Mouse (Mus musculus) liver, embryonic 12.5 days (tissue): ENCODE measurements around the gene Slc44a5. TPM values are rescaled to one million over a fixed set of nuclear protein-coding genes. Genes with fewer than 3 reads are reported as not detected.
A peak's percentile ranks its signal among the peaks of the same experiment; 100 is the strongest.

ENCODE experiments used
- ATAC-seq: fragments of 200-750 bp; cut with Nextera tagmentation; 2 replicates; pipeline ENCODE4 v1.8.0; 2017; ENCODE audit warnings: moderate number of reproducible peaks, mild to moderate bottlenecking, moderate library complexity
- H3K27ac ChIP-seq: fragments of 300-500 bp; sonication (generic); 2 replicates; pipeline ENCODE4 v1.5.1; 2016; ENCODE audit warnings: mild to moderate bottlenecking
- H3K27me3 ChIP-seq: fragments of 300-500 bp; sonication (generic); replicated peaks from 2 replicates; pipeline ENCODE4 v1.6.1; 2016; ENCODE audit warnings: mild to moderate bottlenecking, moderate library complexity
- H3K36me3 ChIP-seq: fragments of 300-500 bp; sonication (generic); 2 replicates; pipeline ENCODE4 v1.6.1; 2016; ENCODE audit warnings: mild to moderate bottlenecking, moderate library complexity
- H3K4me1 ChIP-seq: fragments of 300-500 bp; sonication (generic); 2 replicates; pipeline ENCODE4 v1.6.1; 2016
- H3K4me2 ChIP-seq: fragments of 300-500 bp; sonication (generic); 2 replicates; pipeline ENCODE4 v1.6.1; 2016; ENCODE audit warnings: mild to moderate bottlenecking, moderate library complexity
- H3K4me3 ChIP-seq: fragments of 300-500 bp; sonication (generic); 2 replicates; pipeline ENCODE4 v1.5.1; 2016; ENCODE audit warnings: mild to moderate bottlenecking, moderate library complexity
- H3K9ac ChIP-seq: fragments of 300-500 bp; sonication (generic); 2 replicates; pipeline ENCODE4 v1.6.1; 2016; ENCODE audit warnings: mild to moderate bottlenecking, moderate library complexity
- H3K9me3 ChIP-seq: fragments of 300-500 bp; sonication (generic); replicated peaks from 2 replicates; pipeline ENCODE4 v1.6.1; 2016; ENCODE audit warnings: mild to moderate bottlenecking, moderate library complexity
- WGBS: fragments of 180-500 bp; shearing (Covaris S2); methylation state at CpG from one replicate; pipeline ENCODE4 v1.1.7; 2016; ENCODE audit not compliant: insufficient replicate concordance; 5-methylcytosine and 5-hydroxymethylcytosine counted together
- polyA plus RNA-seq: library from polyadenylated mRNA; unstranded; fragments of >200 nt; fragmentation: Nextera tagmentation; extraction: Ambion mirVana; gene quantifications from 2 replicates; pipeline ENCODE4 v1.2.1, GENCODE M21; 2016

Gene Slc44a5
- polyA plus RNA-seq, 1 experiment from 2014 or later, result 0.20 TPM

DNA sequence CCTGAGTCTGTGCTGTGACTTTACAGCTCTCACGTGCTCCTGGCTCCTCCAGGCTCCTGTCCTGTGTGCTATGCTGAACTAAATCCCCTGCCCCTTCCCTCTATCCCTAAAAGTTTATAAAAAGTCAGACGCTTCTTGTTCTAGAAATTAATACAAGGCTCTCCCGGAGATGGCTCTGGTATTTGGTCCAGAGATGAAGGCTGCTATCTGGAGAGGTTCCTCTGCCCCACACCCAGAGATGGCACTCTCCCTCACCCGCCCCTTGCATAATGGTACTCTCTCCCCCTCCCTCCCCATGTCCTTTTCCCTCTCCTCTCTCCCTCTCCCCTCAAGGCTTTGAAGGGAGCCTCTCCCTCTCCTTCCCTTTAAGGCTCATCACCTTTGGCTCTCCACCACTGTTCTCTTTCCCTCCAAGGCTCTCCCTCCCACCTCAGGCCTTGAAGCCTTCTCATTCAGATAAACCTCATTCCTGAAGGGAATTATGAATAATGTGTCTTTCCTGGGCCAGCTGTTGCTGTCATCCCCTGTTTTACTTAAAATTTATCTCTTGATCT is 236.0 kb downstream of the Slc44a5 start:
- WGBS, result 36% methylated on average over 4 of the region's 4 CpGs
- H3K9me3 ChIP-seq, result no peaks in the 10 kb centered on the region
- H3K4me1 ChIP-seq, result peaks cover 21% of the 10 kb centered on the region
- no peaks in the 10 kb centered on the region for H3K27me3 ChIP-seq
- no peak overlapping the region for H3K27ac ChIP-seq
- no peak overlapping the region for H3K4me3 ChIP-seq
- no peak overlapping the region for H3K9ac ChIP-seq
- H3K4me2 ChIP-seq, result no peak overlapping the region
- no peaks in the 10 kb centered on the region for H3K36me3 ChIP-seq
- ATAC-seq, result no peak

- no peaks in the 10 kb centered on the region for H3K36me3 ChIP-seq
- H3K9me3 ChIP-seq, result no peaks in the 10 kb centered on the region
- WGBS, result 20% methylated on average over 4 of the region's 4 CpGs
- H3K4me1 ChIP-seq, result peaks cover 22% of the 10 kb centered on the region
- no peaks in the 10 kb centered on the region for H3K27me3 ChIP-seq
- no peak overlapping the region for H3K9ac ChIP-seq
- no peak for ATAC-seq
- no peak overlapping the region for H3K4me3 ChIP-seq
- no peak overlapping the region for H3K4me2 ChIP-seq
- no peak overlapping the region for H3K27ac ChIP-seq
These were observed 236.7 kb downstream of the Slc44a5 start for GRCm38 (mm10) chr3:154209776-154210430.

- Histone ChIP-seq H3K27ac (no peak overlapping the region), H3K9me3 (no peaks in the 10 kb centered on the region), H3K4me3 (no peak overlapping the region), H3K27me3 (no peaks in the 10 kb centered on the region), H3K36me3 (no peaks in the 10 kb centered on the region), H3K4me2 (no peak overlapping the region), H3K9ac (no peak overlapping the region), H3K4me1 (peaks cover 24% of the 10 kb centered on the region)
- ATAC-seq, result no peak
- WGBS, result 57% methylated on average over 10 of the region's 10 CpGs
These were observed 237.3 kb downstream of the Slc44a5 start for GRCm38 (mm10) chr3:154210431-154211055.

DNA sequence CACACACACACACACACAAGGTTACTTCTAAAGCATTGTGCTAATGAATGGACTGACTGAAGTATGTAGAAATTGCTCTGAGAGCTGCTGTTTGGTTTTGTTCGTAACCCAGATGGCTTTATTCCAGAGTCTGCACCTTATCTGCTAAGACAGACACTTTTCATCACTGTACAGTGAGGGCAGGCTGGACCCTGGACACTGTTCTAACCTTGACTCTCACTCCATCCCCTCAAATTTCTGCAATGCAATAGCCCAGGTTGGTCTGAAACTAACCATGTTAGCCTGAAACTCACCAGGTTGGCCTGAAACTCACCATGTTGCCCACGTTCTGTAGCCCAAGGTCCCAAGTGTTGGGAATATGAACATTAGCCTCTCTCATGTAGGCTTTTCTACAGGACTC is 239.3 kb downstream of the Slc44a5 start:
- H3K36me3 ChIP-seq, result no peaks in the 10 kb centered on the region
- no peaks in the 10 kb centered on the region for H3K9me3 ChIP-seq
- no peak overlapping the region for H3K4me2 ChIP-seq
- H3K9ac ChIP-seq, result no peak overlapping the region; the same call in 1 of the 2 replicates
- H3K4me3 ChIP-seq, result no peak overlapping the region
- ATAC-seq, result 0 out of 2 replicates have a peak, but pooled peaks have one; percentile 40
- 0 out of 2 replicates have a peak, but pooled peaks cover under 1% of the 10 kb centered on the region for H3K27me3 ChIP-seq
- WGBS, result 49% methylated on average over 2 of the region's 2 CpGs
- H3K27ac ChIP-seq, result no peak overlapping the region
- H3K4me1 ChIP-seq, result peaks cover 28% of the 10 kb centered on the region

DNA sequence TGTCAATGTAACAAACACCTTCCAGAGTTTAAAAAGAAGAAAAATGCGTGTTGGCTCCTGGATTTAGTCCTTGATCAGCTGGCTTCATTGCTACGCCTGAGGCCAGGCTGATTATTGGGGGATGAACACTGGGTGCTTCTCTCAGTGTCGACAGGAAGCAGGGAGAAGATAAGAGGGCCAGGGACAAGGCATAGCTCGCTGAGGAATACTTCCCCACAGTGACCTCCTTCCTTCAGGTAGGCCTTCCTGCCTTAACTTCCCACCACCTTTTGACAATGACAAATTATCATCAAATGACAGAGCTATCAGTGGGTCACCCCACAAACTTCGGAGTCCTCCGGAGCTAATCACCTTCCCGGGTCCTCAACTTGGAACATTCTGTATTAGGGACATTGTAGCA is 242.1 kb downstream of the Slc44a5 start:
- no peak overlapping the region for H3K9ac ChIP-seq
- H3K4me2 ChIP-seq, result no peak overlapping the region
- no peaks in the 10 kb centered on the region for H3K36me3 ChIP-seq
- H3K9me3 ChIP-seq, result no peaks in the 10 kb centered on the region
- WGBS, result 25% methylated on average over 7 of the region's 7 CpGs
- H3K27me3 ChIP-seq, result 0 out of 2 replicates have a peak, but pooled peaks cover 4% of the 10 kb centered on the region
- H3K4me1 ChIP-seq, result peaks cover 18% of the 10 kb centered on the region
- no peak overlapping the region for H3K4me3 ChIP-seq
- no peak overlapping the region for H3K27ac ChIP-seq
- peak; percentile 50; the same call in 1 of the 2 replicates for ATAC-seq

DNA sequence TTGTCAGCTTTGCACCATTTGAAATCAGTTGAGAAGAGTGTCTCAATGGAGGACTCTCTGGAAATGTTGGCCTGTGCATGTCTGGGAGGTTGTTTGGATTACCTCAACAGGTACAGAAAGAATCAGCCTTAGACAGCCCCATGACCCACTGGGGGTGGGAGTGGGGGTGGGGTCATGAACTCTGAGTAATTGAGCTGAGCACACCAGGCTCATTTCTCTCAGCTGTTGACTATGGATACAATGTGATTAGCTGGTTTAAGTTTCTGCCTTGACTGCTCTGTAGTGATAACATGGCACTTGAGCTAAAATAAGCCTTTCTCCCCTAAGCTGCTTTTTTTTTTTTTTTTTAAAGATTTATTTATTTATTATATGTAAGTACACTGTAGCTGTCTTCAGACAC is 242.5 kb downstream of the Slc44a5 start:
- H3K4me3 ChIP-seq, result no peak overlapping the region
- peak; percentile 64 for ATAC-seq
- no peaks in the 10 kb centered on the region for H3K36me3 ChIP-seq
- no peak overlapping the region for H3K27ac ChIP-seq
- H3K4me2 ChIP-seq, result no peak overlapping the region
- H3K27me3 ChIP-seq, result 0 out of 2 replicates have a peak, but pooled peaks cover 4% of the 10 kb centered on the region
- no peak overlapping the region for H3K9ac ChIP-seq
- no peaks in the 10 kb centered on the region for H3K9me3 ChIP-seq
- peaks cover 18% of the 10 kb centered on the region for H3K4me1 ChIP-seq

- no peaks in the 10 kb centered on the region for H3K36me3 ChIP-seq
- 0 out of 2 replicates have a peak, but pooled peaks cover 4% of the 10 kb centered on the region for H3K27me3 ChIP-seq
- H3K4me2 ChIP-seq, result no peak overlapping the region
- no peak overlapping the region for H3K9ac ChIP-seq
- ATAC-seq, result no peak
- H3K27ac ChIP-seq, result no peak overlapping the region
- 69% methylated on average over 8 of the region's 8 CpGs for WGBS
- H3K4me1 ChIP-seq, result no peaks in the 10 kb centered on the region
- H3K4me3 ChIP-seq, result no peak overlapping the region
- H3K9me3 ChIP-seq, result no peaks in the 10 kb centered on the region
These were observed 248.9 kb downstream of the Slc44a5 start for GRCm38 (mm10) chr3:154222141-154222591.

- no peak overlapping the region for H3K27ac ChIP-seq
- WGBS, result 73% methylated on average over 4 of the region's 4 CpGs
- H3K9me3 ChIP-seq, result no peaks in the 10 kb centered on the region
- no peak overlapping the region for H3K4me3 ChIP-seq
- H3K4me2 ChIP-seq, result no peak overlapping the region
- 0 out of 2 replicates have a peak, but pooled peaks cover 2% of the 10 kb centered on the region for H3K27me3 ChIP-seq
- no peak overlapping the region for H3K9ac ChIP-seq
- no peak for ATAC-seq
- H3K36me3 ChIP-seq, result no peaks in the 10 kb centered on the region
- H3K4me1 ChIP-seq, result no peaks in the 10 kb centered on the region
These were observed 249.5 kb downstream of the Slc44a5 start for GRCm38 (mm10) chr3:154222688-154223087.

- Histone ChIP-seq H3K36me3 (no peaks in the 10 kb centered on the region), H3K4me2 (no peak overlapping the region), H3K27me3 (no peaks in the 10 kb centered on the region), H3K9me3 (no peaks in the 10 kb centered on the region), H3K9ac (no peak overlapping the region), H3K4me3 (no peak overlapping the region), H3K27ac (no peak overlapping the region), H3K4me1 (no peaks in the 10 kb centered on the region)
- WGBS, result 45% methylated on average over 10 of the region's 10 CpGs
- ATAC-seq, result 0 out of 2 replicates have a peak, but pooled peaks have one; percentile 44
These were observed 253.0 kb downstream of the Slc44a5 start for GRCm38 (mm10) chr3:154226100-154226752.

GRCm38 (mm10) chr3:154244932-154245331 is 271.7 kb downstream of the Slc44a5 start:
- H3K27ac ChIP-seq, result no peak overlapping the region
- no peaks in the 10 kb centered on the region for H3K9me3 ChIP-seq
- H3K4me1 ChIP-seq, result no peaks in the 10 kb centered on the region
- H3K36me3 ChIP-seq, result no peaks in the 10 kb centered on the region
- no peak for ATAC-seq
- H3K4me2 ChIP-seq, result no peak overlapping the region
- H3K9ac ChIP-seq, result no peak overlapping the region
- H3K27me3 ChIP-seq, result no peaks in the 10 kb centered on the region
- no peak overlapping the region for H3K4me3 ChIP-seq
- 77% methylated on average over 1 of the region's 1 CpGs for WGBS

DNA sequence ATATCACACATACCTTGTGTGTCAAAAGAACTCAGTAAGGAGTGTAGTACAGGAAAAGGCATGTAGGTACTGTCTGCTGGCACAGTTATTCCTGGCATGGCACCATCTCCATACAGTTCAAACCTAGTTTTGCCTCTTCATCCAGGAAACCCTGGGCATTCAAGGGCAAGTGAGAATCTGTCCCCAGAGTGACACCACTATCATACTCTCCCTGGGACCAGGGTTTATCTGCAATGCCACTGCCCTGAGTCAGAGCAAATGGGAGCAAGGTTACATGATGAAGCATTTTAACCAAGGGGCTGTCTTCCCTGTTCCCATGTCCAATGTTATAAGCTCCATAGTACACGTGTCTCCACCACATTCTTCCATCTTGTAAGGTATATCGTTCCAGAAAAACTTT is 278.2 kb downstream of the Slc44a5 start:
- H3K4me1 ChIP-seq, result no peaks in the 10 kb centered on the region
- H3K27me3 ChIP-seq, result no peaks in the 10 kb centered on the region
- no peak overlapping the region for H3K4me2 ChIP-seq
- 72% methylated on average over 2 of the region's 2 CpGs for WGBS
- H3K9ac ChIP-seq, result no peak overlapping the region
- ATAC-seq, result no peak
- no peak overlapping the region for H3K27ac ChIP-seq
- H3K36me3 ChIP-seq, result no peaks in the 10 kb centered on the region
- H3K9me3 ChIP-seq, result no peaks in the 10 kb centered on the region
- H3K4me3 ChIP-seq, result no peak overlapping the region

GRCm38 (mm10) chr3:154252219-154252618 is 279.0 kb downstream of the Slc44a5 start:
- 25% methylated on average over 10 of the region's 10 CpGs for WGBS

More at GRCm38 (mm10) chr3:154252219-154252618, 279.0 kb downstream of the Slc44a5 start:
- H3K36me3 ChIP-seq, result no peaks in the 10 kb centered on the region
- no peak overlapping the region for H3K27ac ChIP-seq
- H3K27me3 ChIP-seq, result no peaks in the 10 kb centered on the region
- no peaks in the 10 kb centered on the region for H3K4me1 ChIP-seq
- no peak overlapping the region for H3K4me3 ChIP-seq
- H3K9me3 ChIP-seq, result no peaks in the 10 kb centered on the region
- H3K4me2 ChIP-seq, result no peak overlapping the region
- ATAC-seq, result no peak
- H3K9ac ChIP-seq, result no peak overlapping the region
